Mouse (Mus musculus): Measurements from ENCODE around the gene Zfp810. TPM values are rescaled to one million over a fixed set of nuclear protein-coding genes. Genes with fewer than 3 reads are reported as not detected.

Gene Zfp810
- 27.8 and 29.0 TPM in 2 replicates for polyA plus RNA-seq (2015; fragmentation: Nextera tagmentation; extraction: Ambion mirVana)

DNA sequence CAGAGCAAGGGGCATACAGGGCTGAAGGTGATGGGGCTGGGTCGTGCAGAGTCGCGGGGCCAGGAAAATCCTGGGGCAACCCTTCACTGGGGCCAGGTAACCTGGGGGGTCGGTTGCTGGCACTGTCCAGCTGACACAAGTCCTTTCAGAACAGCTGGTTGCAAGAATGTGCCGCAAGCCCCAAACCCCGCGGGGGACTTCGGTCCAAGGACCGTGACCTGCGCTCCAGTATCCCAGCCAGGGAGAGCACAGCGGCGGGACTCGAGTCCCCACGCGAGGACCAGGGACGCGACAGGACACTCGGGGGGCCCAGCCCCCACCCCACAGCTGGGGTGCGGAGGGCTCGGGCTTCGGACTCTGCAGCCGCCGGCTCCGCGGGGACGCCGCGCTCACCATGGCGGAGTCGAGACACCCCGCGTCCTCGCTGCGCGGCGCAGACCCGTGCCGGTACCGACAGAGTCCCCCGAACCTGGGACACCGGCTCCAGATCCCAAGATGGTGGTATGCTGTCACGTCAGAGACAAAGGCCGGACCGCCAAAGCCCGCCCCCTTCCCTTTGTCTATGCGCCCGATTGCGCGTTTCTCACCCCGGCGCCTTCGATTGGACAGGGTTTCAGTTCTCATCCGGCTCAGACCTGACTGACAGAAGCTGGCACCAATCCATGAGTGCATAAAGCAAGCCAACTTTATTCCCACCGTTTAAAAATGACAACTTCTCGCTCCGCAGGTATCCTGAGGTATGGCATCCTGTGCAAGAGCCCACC, at the start of gene Zfp810:
Zfp810 (minus strand) TSS at position 493 of the 764 bp plus-strand sequence.
- H3K4me2 ChIP-seq, result peak within 1 kb of the TSS; percentile 69
- H3K27ac ChIP-seq (replicated peaks), result peak within 1 kb of the TSS; percentile 94
- H3K36me3 ChIP-seq, result peaks cover 26% of the 10 kb centered on the region
- WGBS, result under 1% methylated on average over 56 of the region's 56 CpGs
- peak within 1 kb of the TSS; percentile 81 for H3K4me3 ChIP-seq
- no peaks in the 10 kb centered on the region for H3K27me3 ChIP-seq
- peak within 1 kb of the TSS; percentile 97 for H3K9ac ChIP-seq
- peaks cover 9% of the 10 kb centered on the region for H3K4me1 ChIP-seq (replicated peaks)
- no peaks in the 10 kb centered on the region for H3K9me3 ChIP-seq
- ATAC-seq (ENCODE audit: low FRiP score, low read depth), result peak; percentile 100

DNA sequence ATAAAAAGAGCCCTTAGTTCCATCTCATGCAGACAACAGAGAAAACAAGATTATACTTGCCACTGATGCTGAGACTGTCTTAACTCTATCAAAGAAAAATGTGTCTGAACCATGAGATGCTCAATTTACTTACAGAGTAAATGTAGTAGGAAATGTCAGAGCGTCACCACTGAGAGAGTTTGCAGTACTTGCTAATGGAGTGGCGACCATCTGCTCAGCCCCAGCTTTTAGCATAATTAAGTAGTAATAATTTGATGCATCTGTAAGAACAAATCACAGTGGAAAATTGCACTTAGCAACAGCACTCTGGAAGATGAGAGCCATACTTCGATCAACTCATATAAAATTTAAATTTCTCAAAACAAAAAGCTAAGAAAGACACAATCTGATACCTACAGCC, 48.5 kb upstream of the Zfp810 start:
- 70% methylated on average over 3 of the region's 3 CpGs for WGBS
- no peak for ATAC-seq (ENCODE audit: low FRiP score, low read depth)
- no peak overlapping the region for H3K27ac ChIP-seq (replicated peaks)
- no peak overlapping the region for H3K4me2 ChIP-seq
- no peaks in the 10 kb centered on the region for H3K36me3 ChIP-seq
- H3K9ac ChIP-seq, result no peak overlapping the region
- H3K9me3 ChIP-seq, result no peaks in the 10 kb centered on the region
- no peaks in the 10 kb centered on the region for H3K27me3 ChIP-seq
- H3K4me3 ChIP-seq, result no peak overlapping the region
- no peaks in the 10 kb centered on the region for H3K4me1 ChIP-seq (replicated peaks)

DNA sequence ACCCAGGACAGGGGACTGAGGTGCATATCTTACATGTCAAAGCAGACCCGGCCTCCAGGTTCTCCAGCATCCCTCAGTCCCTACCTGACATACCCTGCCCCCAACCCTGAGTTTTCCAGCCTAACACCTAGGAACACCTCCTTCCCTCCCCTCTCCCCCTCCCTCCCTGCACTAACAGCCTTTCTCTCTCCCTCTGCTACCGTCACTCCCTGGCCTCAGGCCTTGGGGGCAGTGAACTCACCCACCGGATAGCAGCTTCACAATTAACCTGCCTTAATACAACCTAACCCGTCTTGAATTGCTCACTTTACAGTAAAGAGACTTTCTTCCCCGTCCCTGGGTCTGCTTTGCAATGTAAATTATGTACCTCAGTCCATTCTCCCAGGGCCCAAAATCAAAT, 46.5 kb upstream of the Zfp810 start:
- ATAC-seq (ENCODE audit: low FRiP score, low read depth), result no peak
- 78% methylated on average over 5 of the region's 5 CpGs for WGBS

DNA sequence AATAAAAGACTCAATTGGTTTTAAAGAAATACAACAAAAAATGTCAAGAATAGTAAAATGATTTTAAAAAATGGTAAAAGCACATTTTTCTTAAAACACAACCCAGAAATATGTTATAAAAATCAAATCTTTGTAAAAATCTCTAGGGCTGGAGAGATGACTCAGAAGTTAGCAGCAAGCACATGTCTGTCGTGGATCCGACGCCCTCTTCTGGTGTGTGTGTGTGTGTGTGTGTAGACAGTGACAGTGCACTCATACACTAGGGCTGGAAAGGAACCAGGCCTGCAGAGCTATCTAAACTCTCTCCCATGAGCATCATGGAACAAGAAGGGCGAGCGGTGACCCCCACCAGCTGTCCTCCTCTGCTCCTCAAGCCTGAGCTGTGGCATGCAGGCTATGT, 46.0 kb upstream of the Zfp810 start:
- ATAC-seq (ENCODE audit: low FRiP score, low read depth), result no peak
- no peak overlapping the region for H3K27ac ChIP-seq (replicated peaks)
- H3K4me2 ChIP-seq, result no peak overlapping the region
- no peaks in the 10 kb centered on the region for H3K27me3 ChIP-seq
- no peaks in the 10 kb centered on the region for H3K9me3 ChIP-seq
- no peak overlapping the region for H3K4me3 ChIP-seq
- WGBS, result 97% methylated on average over 5 of the region's 5 CpGs
- no peaks in the 10 kb centered on the region for H3K4me1 ChIP-seq (replicated peaks)
- H3K36me3 ChIP-seq, result no peaks in the 10 kb centered on the region
- H3K9ac ChIP-seq, result no peak overlapping the region

More for the DNA sequence above, 46.5 kb upstream of the Zfp810 start:
- no peaks in the 10 kb centered on the region for H3K36me3 ChIP-seq
- H3K9me3 ChIP-seq, result no peaks in the 10 kb centered on the region
- no peak overlapping the region for H3K27ac ChIP-seq (replicated peaks)
- no peaks in the 10 kb centered on the region for H3K27me3 ChIP-seq
- H3K4me3 ChIP-seq, result no peak overlapping the region
- H3K4me1 ChIP-seq (replicated peaks), result no peaks in the 10 kb centered on the region
- H3K9ac ChIP-seq, result no peak overlapping the region
- no peak overlapping the region for H3K4me2 ChIP-seq

DNA sequence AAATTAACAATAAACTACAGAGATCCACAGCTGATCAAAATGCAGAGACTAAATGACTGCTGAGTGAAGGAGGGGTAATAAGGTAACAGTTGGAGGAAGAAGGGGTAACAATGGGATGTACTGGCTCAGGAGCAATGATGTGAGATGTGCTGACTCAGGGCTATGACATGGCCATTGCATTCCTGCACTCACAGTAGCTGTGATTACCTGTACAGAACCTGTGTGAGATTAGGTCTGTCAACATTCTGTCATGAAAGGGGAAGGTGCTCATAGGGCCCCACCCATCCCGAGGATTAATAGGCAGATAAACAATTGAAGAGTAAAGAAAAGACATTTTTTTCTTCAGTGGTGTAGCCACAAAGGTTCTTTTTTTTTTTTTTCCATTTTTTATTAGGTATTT, 32.9 kb upstream of the Zfp810 start:
- WGBS, result 93% methylated on average over 1 of the region's 1 CpGs
- no peaks in the 10 kb centered on the region for H3K4me1 ChIP-seq (replicated peaks)
- no peaks in the 10 kb centered on the region for H3K9me3 ChIP-seq
- H3K36me3 ChIP-seq, result 0 out of 2 replicates have a peak, but pooled peaks cover 5% of the 10 kb centered on the region
- H3K9ac ChIP-seq, result no peak overlapping the region
- H3K4me2 ChIP-seq, result no peak overlapping the region
- no peaks in the 10 kb centered on the region for H3K27me3 ChIP-seq
- ATAC-seq (ENCODE audit: low FRiP score, low read depth), result no peak
- H3K4me3 ChIP-seq, result no peak overlapping the region
- no peak overlapping the region for H3K27ac ChIP-seq (replicated peaks)

DNA sequence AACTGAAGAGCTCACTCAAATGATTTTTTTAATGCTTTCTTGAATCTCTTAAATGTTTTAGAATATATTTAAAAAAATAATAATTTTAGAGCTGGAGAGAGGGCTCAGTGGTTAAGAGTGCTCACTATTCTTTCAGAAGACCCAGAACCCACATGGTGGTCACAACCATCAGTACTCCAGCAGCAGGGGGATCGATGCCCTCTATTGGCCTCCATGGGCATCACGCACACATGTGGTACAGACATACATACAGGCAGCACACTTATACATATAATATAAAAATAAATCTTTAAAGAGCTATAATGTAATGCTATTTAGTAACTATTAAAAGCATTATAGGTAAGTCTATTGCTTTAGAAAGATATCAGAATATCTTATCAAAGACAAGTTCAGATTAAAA, 29.8 kb upstream of the Zfp810 start:
- Histone ChIP-seq H3K36me3 (0 out of 2 replicates have a peak, but pooled peaks cover 5% of the 10 kb centered on the region), H3K9ac (no peak overlapping the region), H3K4me3 (no peak overlapping the region), H3K4me2 (no peak overlapping the region), H3K27ac (replicated peaks) (no peak overlapping the region), H3K9me3 (no peaks in the 10 kb centered on the region), H3K4me1 (replicated peaks) (no peaks in the 10 kb centered on the region), H3K27me3 (no peaks in the 10 kb centered on the region)
- no peak for ATAC-seq (ENCODE audit: low FRiP score, low read depth)
- 99% methylated on average over 2 of the region's 2 CpGs for WGBS

DNA sequence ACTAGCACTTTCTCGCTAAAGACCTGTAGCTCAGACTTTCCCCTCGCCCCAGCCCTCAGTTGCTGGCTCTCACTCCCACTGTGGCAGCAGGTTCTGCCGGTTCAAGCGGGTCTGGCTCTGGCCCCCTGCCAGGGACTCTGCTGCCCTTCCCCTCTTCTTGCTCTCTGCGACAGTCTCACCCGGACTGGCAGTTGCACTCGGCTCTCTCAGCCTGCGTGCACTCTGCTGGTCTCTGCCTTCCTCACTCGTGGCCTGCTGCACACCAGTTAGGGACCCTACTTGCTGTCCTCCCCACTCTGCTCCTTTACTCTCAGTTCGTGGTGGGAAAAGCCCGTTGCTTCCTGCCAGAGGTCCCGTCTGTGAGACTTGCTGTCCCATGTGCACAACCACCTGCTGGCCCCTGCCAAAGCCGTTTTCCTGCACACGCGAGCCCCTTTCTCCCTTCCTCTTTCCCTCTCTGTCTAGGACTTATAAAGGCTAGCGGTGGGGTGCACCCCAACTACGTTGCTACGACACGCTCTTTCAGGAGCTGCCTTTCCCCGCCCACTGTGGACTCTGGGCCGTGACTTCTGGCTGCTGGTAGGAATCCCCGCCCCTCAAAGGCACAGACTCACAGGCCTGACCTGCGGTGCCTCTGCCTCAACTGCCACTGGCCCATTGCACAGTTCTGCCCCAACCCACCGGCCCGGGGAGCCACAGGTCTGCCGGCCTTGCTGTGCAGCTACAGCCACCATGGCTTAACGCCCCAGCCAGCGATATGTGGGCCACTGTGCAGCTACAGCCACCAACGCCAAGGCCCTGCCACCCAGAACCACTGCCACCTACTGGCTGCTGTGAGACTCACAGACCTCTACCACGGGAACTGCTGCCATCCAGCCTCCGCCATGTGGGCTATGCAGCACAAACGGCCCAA, 20.3 kb upstream of the Zfp810 start:
- Histone ChIP-seq H3K36me3 (no peaks in the 10 kb centered on the region), H3K4me1 (replicated peaks) (peaks cover 13% of the 10 kb centered on the region), H3K27ac (replicated peaks) (peak overlapping the region; percentile 53), H3K9me3 (no peaks in the 10 kb centered on the region), H3K27me3 (no peaks in the 10 kb centered on the region), H3K4me3 (peak overlapping the region; percentile 42), H3K4me2 (peak overlapping the region; percentile 68), H3K9ac (peak overlapping the region; percentile 34)
- WGBS, result under 1% methylated on average over 32 of the region's 32 CpGs
- ATAC-seq (ENCODE audit: low FRiP score, low read depth), result peak; percentile 93

DNA sequence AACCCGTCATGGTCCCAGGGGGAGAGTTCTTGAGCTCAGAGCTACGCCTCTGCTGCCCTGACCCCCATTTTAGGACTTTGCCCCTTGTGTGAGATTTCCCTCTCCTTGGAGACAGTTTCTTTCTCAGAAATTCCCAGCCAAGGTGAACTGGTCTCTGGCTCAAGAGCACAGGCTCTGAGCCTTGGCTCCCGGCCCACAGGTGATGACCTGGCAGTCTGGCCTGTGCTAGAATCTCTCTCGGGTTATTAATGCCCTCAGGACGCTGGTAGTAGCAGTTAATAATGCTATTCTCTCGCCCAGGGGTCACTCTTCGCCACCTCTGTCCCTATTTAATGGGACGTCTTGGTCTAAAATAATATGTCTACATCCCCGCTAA, 19.6 kb upstream of the Zfp810 start:
- Histone ChIP-seq H3K27me3 (no peaks in the 10 kb centered on the region), H3K4me1 (replicated peaks) (peaks cover 13% of the 10 kb centered on the region), H3K36me3 (no peaks in the 10 kb centered on the region), H3K27ac (replicated peaks) (no peak overlapping the region), H3K4me3 (peak overlapping the region; percentile 42), H3K9me3 (no peaks in the 10 kb centered on the region), H3K9ac (peak overlapping the region; percentile 34; the same call in 1 of the 2 replicates), H3K4me2 (peak overlapping the region; percentile 68)
- WGBS, result 18% methylated on average over 9 of the region's 9 CpGs
- ATAC-seq (ENCODE audit: low FRiP score, low read depth), result no peak

DNA sequence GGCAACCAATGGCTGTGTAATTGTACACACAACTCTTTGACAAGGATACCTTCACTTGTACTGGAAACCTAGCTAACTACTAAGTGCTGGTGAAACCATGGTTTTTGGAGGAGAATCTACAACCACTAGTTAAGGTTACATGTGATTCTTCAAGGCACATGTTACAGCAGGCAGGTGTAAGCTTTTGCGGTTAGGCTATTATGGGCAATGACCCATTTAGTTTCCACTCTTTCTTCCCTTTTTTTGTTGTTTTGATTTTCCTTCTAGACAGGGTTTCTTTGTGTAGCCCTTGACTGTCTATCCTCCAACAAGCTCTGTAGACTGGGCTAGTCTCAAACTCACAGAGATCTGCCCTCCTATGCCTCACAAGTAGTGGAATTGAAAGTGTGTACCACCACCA, 17.1 kb upstream of the Zfp810 start:
- Histone ChIP-seq H3K9ac (no peak overlapping the region), H3K36me3 (no peaks in the 10 kb centered on the region), H3K9me3 (no peaks in the 10 kb centered on the region), H3K4me2 (no peak overlapping the region), H3K27ac (replicated peaks) (no peak overlapping the region), H3K4me1 (replicated peaks) (peaks cover 13% of the 10 kb centered on the region), H3K27me3 (no peaks in the 10 kb centered on the region), H3K4me3 (no peak overlapping the region)
- no peak for ATAC-seq (ENCODE audit: low FRiP score, low read depth)
- 88% methylated on average over 1 of the region's 1 CpGs for WGBS

DNA sequence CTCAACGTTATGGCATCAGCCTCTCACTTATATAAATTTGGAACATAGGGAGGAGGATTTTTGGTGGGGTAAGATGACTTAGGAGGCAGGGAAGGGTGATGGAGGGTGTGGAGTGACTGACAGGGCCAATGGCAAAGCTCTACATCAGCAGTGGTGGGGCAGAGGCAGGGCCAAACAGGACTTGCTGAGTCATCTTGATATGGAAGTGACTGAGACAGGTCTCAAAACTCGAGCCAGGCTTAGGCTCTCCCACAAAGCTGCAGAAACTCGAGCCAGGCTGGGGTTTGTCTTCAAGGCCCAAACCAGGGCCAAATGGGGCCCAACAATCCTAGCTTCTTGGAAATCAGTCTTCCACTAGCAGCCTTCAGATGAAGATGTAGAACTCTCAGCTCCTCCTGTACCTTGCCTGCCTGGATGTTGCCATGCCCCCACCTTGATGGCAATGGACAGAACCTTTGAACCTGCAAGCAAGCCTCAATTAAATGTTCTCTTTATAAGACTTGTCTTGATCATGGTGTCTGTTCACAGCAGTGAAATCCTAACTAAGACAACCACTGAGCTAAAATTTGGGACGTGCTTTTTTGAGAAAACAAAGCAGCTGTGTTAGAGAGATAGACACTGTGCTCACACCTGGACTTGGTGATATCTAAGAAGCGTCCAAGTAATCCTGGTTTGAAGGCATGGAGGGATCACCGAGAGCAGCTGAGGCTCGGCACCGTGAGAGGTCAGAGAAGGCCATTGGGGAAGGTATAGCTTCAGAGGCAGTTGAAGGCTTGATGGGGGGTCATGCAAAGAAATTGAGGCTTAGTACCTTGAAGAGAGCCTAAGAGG, 15.1 kb upstream of the Zfp810 start:
- H3K4me1 ChIP-seq (replicated peaks), result peaks cover 8% of the 10 kb centered on the region
- WGBS, result 81% methylated on average over 8 of the region's 8 CpGs
- ATAC-seq (ENCODE audit: low FRiP score, low read depth), result no peak
- H3K9me3 ChIP-seq, result no peaks in the 10 kb centered on the region
- H3K36me3 ChIP-seq, result no peaks in the 10 kb centered on the region
- no peak overlapping the region for H3K4me3 ChIP-seq
- no peak overlapping the region for H3K4me2 ChIP-seq
- no peaks in the 10 kb centered on the region for H3K27me3 ChIP-seq
- no peak overlapping the region for H3K9ac ChIP-seq
- no peak overlapping the region for H3K27ac ChIP-seq (replicated peaks)

DNA sequence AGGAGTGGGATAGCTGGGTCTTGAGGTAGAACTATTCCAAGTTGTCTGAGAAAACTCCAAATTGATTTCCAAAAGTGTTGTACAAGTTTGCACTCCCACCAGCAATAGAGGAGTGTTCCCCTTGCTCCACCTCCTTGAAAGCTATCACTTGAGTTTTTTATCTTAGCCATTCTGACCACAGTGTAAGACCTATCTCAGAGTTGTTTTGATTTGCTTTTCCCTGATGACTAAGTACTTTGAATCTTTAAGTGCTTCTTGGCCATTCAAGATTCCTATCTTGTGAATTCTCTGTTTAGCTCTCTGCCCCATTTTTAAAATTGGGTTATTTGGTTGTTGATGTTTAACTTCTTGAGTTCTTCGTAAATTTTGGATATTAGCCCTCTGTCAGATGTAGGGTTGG, 11.7 kb upstream of the Zfp810 start:
- Histone ChIP-seq H3K27ac (replicated peaks) (no peak overlapping the region), H3K9ac (no peak overlapping the region), H3K27me3 (no peaks in the 10 kb centered on the region), H3K36me3 (no peaks in the 10 kb centered on the region), H3K9me3 (no peaks in the 10 kb centered on the region), H3K4me1 (replicated peaks) (no peaks in the 10 kb centered on the region), H3K4me3 (no peak overlapping the region), H3K4me2 (no peak overlapping the region)
- 94% methylated on average over 1 of the region's 1 CpGs for WGBS
- no peak for ATAC-seq (ENCODE audit: low FRiP score, low read depth)

All from hindbrain, embryonic 15.5 days (tissue).